In the genomic region with DNA sequence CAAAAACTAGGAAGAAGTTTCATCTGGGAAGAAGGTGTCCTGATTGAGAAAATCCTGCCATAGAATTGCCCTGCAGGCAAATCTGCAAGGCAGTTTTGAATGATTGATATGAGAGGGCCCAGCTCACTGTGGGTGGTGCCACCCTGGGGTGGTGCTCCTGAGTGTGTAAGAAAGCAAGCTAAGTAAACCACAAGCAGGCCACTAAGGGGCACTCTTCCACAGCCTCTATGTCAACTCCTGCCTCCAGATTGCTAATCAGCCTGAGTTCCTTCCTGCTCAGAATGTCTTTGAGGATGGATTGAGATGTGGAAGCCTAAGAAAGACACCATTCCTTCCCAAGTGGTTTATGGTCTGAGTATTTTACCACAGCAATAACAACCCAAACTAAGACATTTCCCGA, we compare ENCODE assay signal across 17 mouse cellular contexts. TPM values are rescaled to one million over a fixed set of nuclear protein-coding genes. Genes with fewer than 3 reads are reported as not detected.
DNase-seq lines count a peak whose midpoint lies in the region; ATAC-seq and TF ChIP-seq lines count a peak whose summit lies in the region.
"Had no signal": no experiment of that assay in that cellular context is flagged by ENCODE, and none has a peak within 500 bp of the region (broad histone marks: within the 10 kb centered on the region; RNA-seq: fewer than 3 reads in every experiment).

No protein-coding gene starts in this region.

- H3K9me3 ChIP-seq in kidney, embryonic 15.5 days (replicated peaks), result no peaks in the 10 kb centered on the region
- H3K9me3 ChIP-seq in lung, postnatal 0 days (ENCODE audit: low read length), result no peaks in the 10 kb centered on the region
- H3K9me3 ChIP-seq: embryonic facial prominence, embryonic 13.5 days; heart, embryonic 12.5 days; limb, embryonic 10.5 days; midbrain, embryonic 12.5 days had no signal

- TF ChIP-seq EP300 in lung, postnatal 0 days (IDR thresholded peaks at IDR 0.05), result no peak

- no peaks in the 10 kb centered on the region for H3K36me3 ChIP-seq in kidney, adult 2 months (ENCODE audit: control insufficient read depth, insufficient read depth, low read length)
- no peaks in the 10 kb centered on the region for H3K36me3 ChIP-seq in kidney, embryonic 15.5 days
- no peaks in the 10 kb centered on the region for H3K36me3 ChIP-seq in lung, postnatal 0 days (ENCODE audit: insufficient read depth, low read length)
- H3K36me3 ChIP-seq: embryonic facial prominence, embryonic 13.5 days; heart, embryonic 12.5 days; limb, embryonic 10.5 days; midbrain, embryonic 12.5 days had no signal

- no peak; the same call in 1 of the 2 replicates for TF ChIP-seq CTCF in kidney, adult 2 months (conservative IDR thresholded peaks at IDR 0.05; ENCODE audit: insufficient read depth, insufficient read length, low read depth, low read length)
- peak; percentile 39 for TF ChIP-seq CTCF in lung, postnatal 0 days (IDR thresholded peaks at IDR 0.05)
- TF ChIP-seq CTCF in brain, embryonic 14.5 days (IDR thresholded peaks at IDR 0.05; ENCODE audit: borderline replicate concordance, extremely low read depth, insufficient read depth, insufficient read length), result peak; percentile 10; the same call in 1 of the 2 replicates

- no peaks in the 10 kb centered on the region for H3K4me1 ChIP-seq in kidney, adult 2 months (ENCODE audit: control insufficient read depth, insufficient read depth, low read length)
- no peaks in the 10 kb centered on the region for H3K4me1 ChIP-seq in kidney, embryonic 15.5 days
- no peaks in the 10 kb centered on the region for H3K4me1 ChIP-seq in lung, postnatal 0 days (ENCODE audit: insufficient read depth, low read depth, low read length)
- H3K4me1 ChIP-seq: embryonic facial prominence, embryonic 13.5 days; heart, embryonic 12.5 days; limb, embryonic 10.5 days; midbrain, embryonic 12.5 days had no signal

- 44% methylated on average over 1 of the region's 1 CpGs for WGBS in kidney, adult 2 months
- WGBS in kidney, embryonic 15.5 days, result 49% methylated on average over 1 of the region's 1 CpGs
- WGBS in lung, postnatal 0 days, result 80% methylated on average over 1 of the region's 1 CpGs

- no peak overlapping the region for H3K4me2 ChIP-seq in kidney, embryonic 15.5 days
- no peak overlapping the region for H3K4me2 ChIP-seq in lung, postnatal 0 days (replicated peaks; ENCODE audit: low read depth, low read length)
- H3K4me2 ChIP-seq: embryonic facial prominence, embryonic 13.5 days; heart, embryonic 12.5 days; midbrain, embryonic 12.5 days had no signal

- DNase-seq in kidney, adult 2 months, result peak; percentile 51
- peak; percentile 4 for DNase-seq in lung, postnatal 0 days (ENCODE audit: low spot score)
- DNase-seq in lung, postnatal 14 days, result no peak
- no peak for DNase-seq in brain, embryonic 14.5 days (ENCODE audit: low read depth)
- DNase-seq in layer of hippocampus, postnatal 10 days (ENCODE audit: low spot score in 2 of 2), result no peak
- no peak for DNase-seq in layer of hippocampus, adult 11-12 months (ENCODE audit: low spot score)
- DNase-seq: cerebellum, adult 9-10 months had no signal

- no peaks in the 10 kb centered on the region for H3K27me3 ChIP-seq in kidney, adult 2 months (replicated peaks; ENCODE audit: control insufficient read depth, insufficient read depth, low read length)
- no peaks in the 10 kb centered on the region for H3K27me3 ChIP-seq in kidney, embryonic 15.5 days
- H3K27me3 ChIP-seq in lung, postnatal 0 days (replicated peaks; ENCODE audit: insufficient read depth, low read length), result no peaks in the 10 kb centered on the region
- H3K27me3 ChIP-seq: embryonic facial prominence, embryonic 13.5 days; heart, embryonic 12.5 days; midbrain, embryonic 12.5 days had no signal

- TF ChIP-seq POLR2A in kidney, adult 2 months (IDR thresholded peaks at IDR 0.05; ENCODE audit: low read depth, low read length), result no peak
- TF ChIP-seq POLR2A in brain, embryonic 14.5 days (IDR thresholded peaks at IDR 0.05; ENCODE audit: borderline replicate concordance, extremely low read depth, insufficient read depth, insufficient read length, poor library complexity, severe bottlenecking), result no peak

- ATAC-seq in kidney, embryonic 15.5 days (replicated peaks; ENCODE audit: low FRiP score), result no peak
- no peak for ATAC-seq in lung, postnatal 0 days
- ATAC-seq in megakaryocyte, adult 5-6 weeks (ENCODE audit: poor library complexity, severe bottlenecking), result peak; percentile 60

- no peak overlapping the region for H3K27ac ChIP-seq in kidney, adult 2 months (ENCODE audit: insufficient read depth, low read depth, low read length)
- no peak overlapping the region for H3K27ac ChIP-seq in kidney, embryonic 15.5 days
- no peak overlapping the region for H3K27ac ChIP-seq in lung, postnatal 0 days (ENCODE audit: low read length)
- H3K27ac ChIP-seq: embryonic facial prominence, embryonic 13.5 days; limb, embryonic 10.5 days; midbrain, embryonic 12.5 days had no signal

- H3K4me3 ChIP-seq in kidney, adult 2 months (ENCODE audit: insufficient read depth, low read depth, low read length), result no peak overlapping the region
- no peak overlapping the region for H3K4me3 ChIP-seq in kidney, embryonic 15.5 days (replicated peaks)
- no peak overlapping the region for H3K4me3 ChIP-seq in lung, postnatal 0 days (ENCODE audit: low read depth, low read length)
- H3K4me3 ChIP-seq: embryonic facial prominence, embryonic 13.5 days; heart, embryonic 12.5 days; limb, embryonic 10.5 days; midbrain, embryonic 12.5 days had no signal

- H3K9ac ChIP-seq in kidney, embryonic 15.5 days, result no peak overlapping the region
- no peak overlapping the region for H3K9ac ChIP-seq in lung, postnatal 0 days (replicated peaks; ENCODE audit: low read depth)
- H3K9ac ChIP-seq: embryonic facial prominence, embryonic 13.5 days; heart, embryonic 12.5 days; midbrain, embryonic 12.5 days had no signal

RNA-seq across cellular contexts. Expression of a gene that starts 44.3 kb away (rescaled TPM):
- 0.12 TPM in 1 of 2 replicates, not detected in the other for polyA plus RNA-seq in kidney, adult 2 months (2012; rRNA removed)
- polyA plus RNA-seq in kidney, embryonic 15.5 days (2015; fragmentation: Nextera tagmentation; extraction: Ambion mirVana), result 0.22 TPM in 1 of 2 replicates, not detected in the other
- not detected in 2 replicates for polyA plus RNA-seq in lung, postnatal 0 days (2015; fragmentation: Nextera tagmentation; extraction: Ambion mirVana)
- polyA plus RNA-seq in brain, embryonic 14.5 days (2012; rRNA removed), result 0.05 TPM in 1 of 2 replicates, not detected in the other
- not detected in 2 replicates for total RNA-seq in megakaryocyte, adult 5-6 weeks (2015)
- not detected in 2 replicates for total RNA-seq in megakaryocyte, adult 5-6 weeks (2017)
- total RNA-seq in layer of hippocampus, postnatal 10 days (2021), result under 1 TPM; 0.85 TPM
- total RNA-seq: gastrocnemius, adult 8-10 months had no signal
- polyA plus RNA-seq: embryonic facial prominence, embryonic 13.5 days; forebrain, embryonic 11.5 days; heart, embryonic 12.5 days; hindbrain, embryonic 11.5 days; limb, embryonic 10.5 days; midbrain, embryonic 12.5 days; neural tube, embryonic 11.5 days had no signal

Comparison
In these comparisons a context has a peak if more than half of its experiments do, and no peak if none do; other contexts are left out.
1. DNase-seq: peak in kidney, adult 2 months (single experiment) and lung, postnatal 0 days (single experiment); none in lung, postnatal 14 days (single experiment), brain, embryonic 14.5 days (single experiment), layer of hippocampus, postnatal 10 days (0 of 2) and layer of hippocampus, adult 11-12 months (single experiment).